Mouse (Mus musculus): ENCODE data around the gene Clstn1. TPM values are rescaled to one million over a fixed set of nuclear protein-coding genes. Genes with fewer than 3 reads are reported as not detected.

The Clstn1 gene
- total RNA-seq, 2 experiments from 2014 or later: 76.7 to 82.1 TPM

DNA sequence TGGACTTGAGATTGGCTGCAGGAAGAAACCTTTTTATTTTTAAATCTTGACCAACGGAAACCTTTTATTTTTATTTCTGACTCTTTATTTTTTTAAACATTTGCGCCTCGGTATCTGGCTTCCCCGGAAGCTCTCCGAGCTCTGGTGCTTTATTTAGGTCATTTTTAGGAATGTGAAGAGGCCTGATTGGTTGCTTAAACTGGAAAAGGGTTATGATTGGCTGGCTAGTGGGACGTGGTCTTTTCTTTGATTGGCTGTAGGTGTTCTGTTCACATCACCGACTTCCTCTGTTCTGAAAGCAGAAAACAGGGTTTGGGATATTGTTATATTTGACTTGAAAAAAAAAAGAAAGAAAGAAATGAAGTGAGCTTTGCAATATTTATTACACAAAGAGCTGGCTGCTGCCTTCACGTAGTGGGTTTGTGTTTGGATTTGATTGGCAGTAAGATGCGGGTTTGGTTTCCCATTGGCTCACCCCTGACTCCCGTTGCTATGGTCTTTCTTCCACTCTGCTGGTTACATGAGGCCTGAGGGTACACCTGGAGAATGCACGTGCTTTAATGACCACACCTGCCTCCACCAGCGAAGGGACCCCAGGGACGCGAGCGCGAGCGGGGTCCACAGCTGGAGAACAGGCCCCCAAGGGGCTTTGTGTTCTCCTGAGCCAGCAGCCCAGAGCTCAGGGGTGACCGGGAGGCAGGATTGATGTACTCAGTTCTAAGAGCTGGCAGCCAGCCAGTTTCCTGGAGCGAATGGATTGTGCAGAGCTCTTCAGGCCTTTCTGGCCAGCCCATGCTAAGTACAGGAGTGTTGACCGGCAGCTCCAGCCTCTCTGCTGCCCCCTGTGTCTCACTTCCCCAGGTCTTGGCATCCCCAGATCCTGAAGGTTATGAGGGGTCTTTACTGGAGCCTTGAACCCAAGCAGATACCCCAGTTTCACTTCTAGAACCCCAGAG is 21.5 kb upstream of the Clstn1 start:
- intact Hi-C loops (cut with DNase I): no loop called here

DNA sequence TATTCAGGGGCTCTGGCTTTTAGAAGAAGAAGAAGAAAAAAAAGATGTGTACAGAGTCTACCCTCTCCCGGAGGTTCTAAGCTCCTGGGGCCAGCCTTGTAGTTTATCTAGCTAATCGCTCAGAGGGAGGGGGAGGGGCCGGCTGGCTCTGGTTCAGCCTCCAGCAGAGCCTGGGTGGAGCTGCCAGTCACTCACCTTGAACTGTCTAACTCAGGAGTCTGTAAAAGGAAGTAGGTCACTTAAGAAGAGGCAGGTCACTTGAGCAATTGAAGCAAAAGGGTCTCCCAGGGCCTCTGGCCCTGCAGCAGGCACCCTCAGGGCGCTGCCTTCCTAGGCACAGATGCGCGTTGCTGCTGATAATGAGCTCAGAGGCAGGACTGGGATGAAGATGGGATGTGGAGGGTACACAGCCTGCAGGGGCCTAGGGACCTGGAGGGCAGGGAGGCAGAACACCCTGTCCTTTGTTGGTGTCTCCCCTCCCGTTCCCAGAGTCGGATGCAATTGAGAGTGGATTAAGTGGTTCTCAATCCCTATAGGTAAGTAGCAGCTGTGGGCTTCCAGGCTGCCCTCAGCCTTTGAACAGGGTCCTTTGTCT is 18.7 kb upstream of the Clstn1 start:
- no peak for DNase-seq
- intact Hi-C loops (cut with DNase I): no loop called here

More for the DNA sequence above, 21.5 kb upstream of the Clstn1 start:
- peak; percentile 85 to 87 for DNase-seq

DNA sequence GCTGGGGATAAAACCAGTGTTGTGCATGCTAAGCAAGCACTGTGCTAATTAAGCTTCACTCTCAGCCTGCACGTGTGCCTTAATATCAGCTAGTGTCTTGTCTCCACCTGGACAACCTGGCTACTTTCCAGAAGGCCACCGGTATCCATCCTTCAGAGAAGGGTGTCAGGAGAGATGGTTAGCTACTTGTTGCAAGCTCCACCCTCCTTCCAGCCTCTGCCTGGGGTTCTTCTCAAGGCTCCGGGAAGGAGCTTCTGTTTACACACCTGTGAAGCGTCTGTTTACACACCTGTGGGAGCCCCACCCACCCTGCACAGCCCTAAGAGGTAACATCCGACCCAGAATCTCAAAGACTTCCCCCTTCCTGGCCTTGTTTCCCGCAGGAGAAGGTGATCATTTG is 17.6 kb upstream of the Clstn1 start:
- intact Hi-C loops (cut with DNase I): no loop called here
- DNase-seq: no peak

DNA sequence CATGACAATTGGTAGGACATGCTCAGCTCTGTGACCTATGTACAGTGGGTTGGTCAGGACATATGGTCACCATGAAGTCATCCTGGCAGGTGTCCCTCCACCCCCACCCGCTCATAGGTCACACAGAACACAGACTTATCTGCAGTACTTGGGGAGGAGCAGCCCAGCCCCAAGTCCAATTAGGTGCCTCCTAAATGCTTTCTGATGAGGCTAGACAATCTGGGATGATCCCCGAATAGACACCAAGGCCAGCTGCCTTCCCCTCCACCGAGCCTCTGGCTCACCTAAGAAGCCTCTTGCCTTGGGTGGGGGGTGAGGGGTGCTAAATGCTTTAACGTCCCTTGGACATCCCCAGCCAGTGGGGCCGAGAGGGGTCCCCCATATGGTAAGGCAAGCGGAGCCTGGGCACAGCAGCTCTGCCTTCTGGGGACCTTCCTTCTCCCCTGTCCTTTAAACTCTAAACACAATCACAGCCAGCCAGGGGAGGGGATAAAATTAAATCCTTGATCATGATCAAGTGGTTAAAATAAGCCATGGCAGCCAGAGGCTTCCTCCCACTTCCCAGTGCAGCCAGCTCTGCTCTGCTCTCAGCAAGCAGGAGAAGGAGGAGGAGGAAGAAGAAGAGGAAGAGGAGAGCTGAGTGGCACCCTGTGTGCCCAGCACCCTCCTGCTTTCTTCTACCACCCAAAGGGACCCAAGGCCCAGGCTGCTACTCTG is 16.3 kb upstream of the Clstn1 start:
- DNase-seq: no peak
- intact Hi-C loops (cut with DNase I): no loop called here

DNA sequence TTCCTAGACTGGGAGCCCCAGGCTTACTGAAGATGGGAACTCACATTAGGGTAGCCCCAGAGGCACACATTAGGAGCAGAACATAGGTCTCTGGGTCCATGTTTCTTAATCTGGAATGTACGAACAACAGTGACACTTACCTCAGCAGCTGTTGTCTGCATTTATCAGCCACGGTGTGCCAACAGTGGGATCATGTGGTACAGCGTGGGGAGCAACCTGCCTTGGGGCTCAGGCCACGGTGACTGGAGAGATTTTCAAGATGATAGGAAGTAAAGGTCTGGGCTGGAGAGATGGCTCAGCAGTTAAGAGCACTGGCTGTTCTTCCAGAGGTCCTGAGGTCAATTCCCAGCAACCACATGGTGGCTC is 15.8 kb upstream of the Clstn1 start:
- DNase-seq: no peak
- intact Hi-C loops (cut with DNase I): no loop called here

DNA sequence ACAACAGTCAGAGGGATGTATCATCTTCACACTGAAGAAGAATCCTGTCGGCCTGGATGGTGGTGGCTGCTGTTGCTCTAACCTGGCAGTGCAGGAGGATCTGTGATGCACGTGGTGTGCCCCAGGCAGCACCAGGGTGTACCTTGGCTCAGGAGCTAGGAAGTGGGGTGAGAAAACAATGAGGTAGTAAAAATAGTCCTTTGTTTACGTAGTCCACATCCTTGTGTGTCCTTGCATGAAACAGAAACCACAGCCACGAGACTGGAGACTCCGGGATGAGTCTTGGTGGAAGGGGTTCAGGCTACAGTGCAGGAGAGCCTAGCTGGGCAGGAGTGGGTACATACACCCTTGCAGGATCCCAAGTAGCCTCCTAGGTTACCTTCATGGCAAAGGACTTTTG is 15.1 kb upstream of the Clstn1 start:
- DNase-seq: no peak
- intact Hi-C loops (cut with DNase I): no loop called here

DNA sequence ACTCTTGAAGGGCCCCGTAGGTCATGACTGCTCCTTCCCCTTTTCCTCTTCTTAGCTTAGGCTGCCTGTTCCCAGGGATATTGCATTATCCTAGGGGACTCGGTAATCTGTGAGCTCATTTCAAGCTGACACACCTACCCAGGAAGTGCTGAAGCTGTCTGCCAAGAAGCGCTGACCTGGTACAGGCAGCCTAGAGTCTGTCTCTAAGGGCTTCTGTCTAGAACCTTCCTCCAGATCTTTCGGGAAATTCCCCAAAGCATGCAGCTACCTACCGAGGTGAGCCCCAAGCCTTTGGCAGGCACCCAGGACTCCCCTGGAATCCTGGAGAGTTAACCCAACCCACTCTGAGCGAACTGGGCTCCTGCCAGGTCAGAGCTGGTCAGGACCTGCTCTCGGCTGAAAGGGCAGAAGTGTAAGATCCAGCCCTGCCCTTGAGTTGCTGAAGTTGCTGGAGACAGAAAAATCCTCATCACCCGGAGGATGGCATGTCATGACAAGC is 14.6 kb upstream of the Clstn1 start:
- peak; percentile 50 to 58 for DNase-seq
- intact Hi-C loops (cut with DNase I): loop anchor here (2.0 kb wide), 1 partner anchor 15 kb away; the partner anchor contains the start of gene Clstn1

DNA sequence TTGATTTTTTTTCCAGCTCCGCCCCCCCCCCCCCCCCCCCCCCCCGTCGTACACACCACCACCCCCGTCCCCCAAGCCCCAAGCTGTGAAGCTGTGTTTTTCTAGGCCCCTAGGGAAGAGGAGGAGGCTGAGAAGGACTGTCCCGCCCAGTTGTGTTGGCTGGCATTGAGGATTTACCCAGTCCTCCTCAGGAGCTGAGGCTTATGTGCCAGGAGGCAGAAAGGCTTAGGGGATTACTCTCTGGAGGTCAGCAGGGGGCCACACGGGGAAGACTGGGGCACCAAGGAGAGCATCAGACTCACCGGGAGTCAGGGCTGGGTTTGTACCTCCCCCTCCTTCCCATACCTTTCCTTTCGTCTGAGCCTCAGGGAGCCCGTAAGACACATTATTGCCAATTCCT is 13.8 kb upstream of the Clstn1 start:
- DNase-seq: no peak
- intact Hi-C loops (cut with DNase I): loop anchor here (2.0 kb wide), 1 partner anchor 14 kb away; the partner anchor contains the start of gene Clstn1

DNA sequence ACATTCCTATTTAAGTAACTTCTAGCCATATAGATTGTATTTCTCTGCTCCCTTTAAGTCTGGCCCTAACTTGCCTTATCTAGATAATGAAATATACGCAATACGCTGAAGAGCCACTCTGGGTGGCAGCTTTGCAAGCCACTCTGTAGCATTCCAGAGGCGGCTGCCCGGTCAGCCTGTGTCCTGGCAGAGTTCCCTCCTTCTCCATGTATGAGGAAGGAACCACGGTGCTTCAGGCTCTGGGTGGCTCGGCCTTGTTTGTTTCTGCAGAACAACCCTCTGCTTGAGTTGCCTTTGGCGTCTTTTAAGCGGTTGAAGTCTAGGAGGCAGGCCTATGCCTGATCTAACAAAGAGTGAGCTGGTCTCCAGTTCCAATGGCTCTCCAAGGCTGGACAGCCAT is 13.4 kb upstream of the Clstn1 start:
- intact Hi-C loops (cut with DNase I): loop anchor here (2.0 kb wide), 1 partner anchor 14 kb away; the partner anchor contains the start of gene Clstn1
- DNase-seq: peak in 1 of 2 experiments; percentile 45

DNA sequence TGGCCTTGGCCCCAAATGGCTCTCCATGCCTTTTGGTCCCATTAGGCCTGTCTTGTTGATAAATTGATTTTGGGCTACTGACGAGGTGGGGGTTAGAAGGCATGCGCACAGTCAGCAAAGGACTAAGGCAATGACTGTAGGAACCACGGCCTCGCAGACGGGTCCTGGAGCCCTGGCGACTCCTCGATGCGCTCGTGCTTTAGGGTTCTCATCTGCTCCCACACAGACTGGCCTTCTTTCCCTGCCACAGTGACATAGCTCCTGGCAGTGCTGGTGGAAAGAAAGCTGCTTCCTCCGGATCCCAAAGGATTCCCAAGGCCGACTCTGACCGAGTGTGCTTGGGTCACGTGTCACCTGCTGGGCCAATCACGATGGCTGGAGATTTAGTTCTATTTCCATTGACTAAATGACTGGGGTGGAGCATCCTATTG is 11.9 kb upstream of the Clstn1 start:
- peak; percentile 37 to 51 for DNase-seq
- intact Hi-C loops (cut with DNase I): no loop called here

DNA sequence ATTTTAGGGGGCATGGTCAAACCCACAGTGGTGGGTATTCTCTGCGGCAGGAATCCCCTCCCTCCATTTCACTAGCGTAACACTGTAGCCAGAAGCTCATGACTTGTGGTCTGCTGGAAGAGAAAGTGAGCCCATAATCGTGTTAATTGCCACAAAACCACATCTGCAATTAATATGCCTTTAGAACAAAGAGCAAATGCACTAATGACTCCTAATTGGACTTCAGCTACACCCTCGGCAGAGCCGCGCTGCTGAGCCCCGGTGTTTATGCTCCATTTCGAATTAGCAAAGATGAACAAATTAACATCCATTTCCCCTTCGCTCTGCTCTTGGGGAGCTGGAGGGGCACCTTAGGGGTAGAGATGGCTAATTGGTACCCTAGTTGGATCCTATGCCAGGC is 10.2 kb upstream of the Clstn1 start:
- intact Hi-C loops (cut with DNase I): no loop called here
- no peak for DNase-seq

DNA sequence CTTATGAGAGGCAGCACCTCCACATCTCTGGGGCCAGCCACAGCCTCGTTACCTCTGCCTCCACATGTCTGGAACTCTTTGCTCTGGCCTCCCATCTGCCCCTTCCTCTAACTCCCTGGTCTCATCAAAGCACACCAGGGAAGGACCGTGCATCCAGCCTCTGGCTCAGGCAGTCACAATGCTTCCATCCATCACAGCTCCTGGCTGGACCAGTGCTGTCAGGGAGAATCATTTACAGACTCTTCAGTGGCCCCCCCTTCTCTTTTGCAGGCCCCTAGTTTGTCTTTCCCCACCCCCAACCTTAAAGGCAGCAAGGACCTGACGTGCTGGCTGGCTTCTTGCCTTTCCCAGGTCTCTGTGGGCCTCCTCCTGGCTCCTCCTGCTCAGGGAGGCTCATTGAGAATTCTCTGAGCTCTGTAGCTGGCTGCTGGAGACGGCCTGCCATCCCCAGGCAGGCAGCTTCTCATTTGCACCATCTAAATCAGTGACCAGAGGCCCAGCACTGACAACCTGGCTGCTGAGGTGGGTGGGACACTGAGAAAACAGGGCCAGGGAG is 9.2 kb upstream of the Clstn1 start:
- intact Hi-C loops (cut with DNase I): no loop called here

DNA sequence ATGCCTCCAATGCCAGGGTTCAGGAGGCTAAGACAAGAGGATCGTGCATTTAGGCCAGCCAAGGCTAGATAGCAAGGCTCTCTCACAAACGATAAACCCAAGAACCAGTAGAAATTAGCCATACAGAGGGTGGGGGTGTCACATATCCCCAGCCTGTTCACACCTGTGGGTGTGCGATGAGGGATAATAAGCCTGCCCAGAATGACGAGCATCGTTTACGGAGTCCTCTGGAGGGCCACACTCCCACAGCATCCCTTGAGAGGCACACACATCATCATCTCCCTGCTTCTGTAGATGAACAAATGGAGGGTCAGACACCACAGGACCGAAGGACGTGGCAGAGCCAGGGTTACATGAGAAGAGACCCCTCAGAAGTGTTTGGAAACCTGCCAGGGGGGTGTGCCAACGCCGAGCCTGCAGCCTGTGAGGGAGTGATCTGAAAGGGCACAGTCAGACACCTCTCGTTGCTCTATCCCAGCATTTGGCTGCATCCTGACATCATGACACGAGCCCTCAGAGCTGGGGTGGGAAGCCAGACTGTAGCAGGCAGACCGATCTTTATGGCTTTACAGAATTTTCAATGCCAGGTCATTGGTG is 8.1 kb upstream of the Clstn1 start:
- intact Hi-C loops (cut with DNase I): no loop called here
- DNase-seq: no peak

More for the DNA sequence above, 9.2 kb upstream of the Clstn1 start:
- DNase-seq: no peak

DNA sequence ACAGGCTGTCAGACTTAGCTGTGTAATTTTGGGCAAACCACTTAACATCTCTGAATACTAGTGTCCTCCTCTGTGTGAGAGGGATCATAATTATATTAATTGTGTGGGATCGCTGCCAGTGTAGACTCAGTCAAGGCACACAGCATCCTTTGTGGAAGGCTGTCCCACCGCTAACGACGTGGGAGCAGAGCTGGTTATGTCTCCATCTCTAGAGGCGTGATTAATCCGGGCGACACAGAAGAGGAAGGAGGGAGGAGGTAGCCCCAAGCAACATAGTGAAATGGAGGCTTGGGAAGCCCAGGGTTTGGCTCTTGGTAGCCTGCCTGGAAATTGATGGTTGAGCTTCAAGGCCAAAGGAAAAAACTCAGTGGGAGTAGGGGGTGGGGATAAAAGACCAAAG is 7.4 kb upstream of the Clstn1 start:
- intact Hi-C loops (cut with DNase I): no loop called here
- DNase-seq: no peak

DNA sequence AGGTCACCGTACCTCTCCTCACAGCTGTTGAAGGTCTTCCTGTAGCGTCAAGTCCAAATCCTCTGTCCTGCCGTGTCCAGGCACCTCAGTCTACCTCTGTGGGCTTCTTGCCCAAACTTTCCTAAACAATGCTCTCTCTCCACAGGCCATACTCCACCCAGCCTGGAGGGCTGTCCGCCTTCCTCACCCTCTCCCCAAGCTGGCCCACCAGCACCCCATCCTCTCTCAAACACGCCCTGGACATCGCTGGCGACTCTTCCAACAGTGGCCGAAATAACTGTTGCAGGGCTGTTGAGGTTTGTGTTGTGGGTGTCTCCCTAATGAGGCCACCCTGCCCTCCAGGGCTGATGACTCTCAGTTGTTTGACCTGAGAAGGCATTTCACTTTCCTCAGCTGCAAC is 1.0 kb upstream of the Clstn1 start:
- no peak for DNase-seq
- intact Hi-C loops (cut with DNase I): loop anchor here (2.0 kb wide), 1 partner anchor 32 kb away; no protein-coding TSS in a partner anchor

DNA sequence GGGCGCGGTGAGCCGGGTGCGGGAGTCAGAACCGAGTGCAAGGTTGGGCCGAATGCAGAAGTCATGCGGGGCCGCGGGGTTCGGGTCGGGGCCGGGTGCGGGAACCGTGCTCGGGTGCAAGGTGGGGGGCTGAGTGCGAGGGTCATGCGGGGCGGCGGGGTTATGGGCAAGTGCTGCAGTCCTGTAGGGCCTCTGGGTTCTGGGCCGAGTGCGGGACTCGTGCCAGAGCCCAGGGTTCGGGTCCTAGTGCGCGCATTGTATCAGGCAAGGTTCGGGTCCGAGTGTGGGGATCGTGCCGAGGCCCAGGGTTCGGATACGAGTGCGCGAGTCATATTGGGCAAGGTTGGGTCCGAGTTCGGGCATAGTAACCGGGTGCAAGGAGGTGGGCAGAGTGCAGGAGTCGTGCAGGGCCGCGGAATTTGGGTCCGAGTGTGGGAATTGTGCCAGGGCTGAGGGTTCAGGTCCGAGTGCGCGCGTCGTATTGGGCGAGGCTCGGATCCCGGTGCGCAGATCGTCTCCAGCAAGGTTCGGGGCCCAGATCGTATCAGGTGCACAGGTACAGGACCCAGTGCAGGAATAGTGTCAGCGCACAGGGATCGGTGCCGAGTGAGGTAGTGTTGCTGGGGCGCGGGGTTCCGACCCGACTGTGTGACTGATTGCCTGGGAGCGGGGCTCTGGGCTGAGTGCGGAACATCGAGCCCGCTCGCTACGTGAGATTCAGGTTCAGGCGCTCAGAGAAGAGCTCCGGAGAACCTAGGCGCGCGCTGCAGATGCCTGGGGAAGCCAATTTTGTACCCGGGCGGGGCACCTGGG is 721 bp downstream of the Clstn1 start:
- intact Hi-C loops (cut with DNase I): loop anchor here (2.0 kb wide), 1 partner anchor 14 kb away; no protein-coding TSS in a partner anchor
- peak; percentile 34 to 48 for DNase-seq

DNA sequence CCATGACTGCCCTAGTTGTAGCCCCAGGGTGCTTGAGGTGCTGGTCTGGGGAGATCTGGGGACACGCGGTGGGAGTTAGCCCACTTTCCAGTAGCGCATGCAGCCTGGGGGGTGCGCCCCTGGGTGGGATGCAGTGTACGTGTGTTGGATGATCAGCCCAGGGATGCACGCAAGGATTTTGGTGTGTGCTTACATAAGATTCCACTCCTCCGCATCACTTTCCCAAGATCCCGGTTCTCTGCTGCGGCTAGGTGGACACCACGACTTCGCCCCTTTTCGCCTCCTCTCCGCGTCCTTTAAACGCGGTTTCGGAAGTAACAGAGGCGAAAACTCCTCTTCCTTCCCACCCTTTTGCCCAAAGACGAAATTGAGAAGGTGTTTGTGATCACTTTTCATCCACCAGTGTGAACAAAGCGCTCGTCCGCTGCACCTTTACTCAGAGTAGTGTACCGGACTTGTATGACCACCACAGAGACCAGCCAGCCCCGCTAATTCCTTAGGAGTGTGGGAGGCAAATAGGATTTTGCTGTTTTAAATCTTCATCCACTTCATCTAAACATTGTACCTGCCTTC is 1.4 kb downstream of the Clstn1 start:
- no peak for DNase-seq
- intact Hi-C loops (cut with DNase I): loop anchor here (2.0 kb wide), 1 partner anchor 15 kb away; no protein-coding TSS in a partner anchor

DNA sequence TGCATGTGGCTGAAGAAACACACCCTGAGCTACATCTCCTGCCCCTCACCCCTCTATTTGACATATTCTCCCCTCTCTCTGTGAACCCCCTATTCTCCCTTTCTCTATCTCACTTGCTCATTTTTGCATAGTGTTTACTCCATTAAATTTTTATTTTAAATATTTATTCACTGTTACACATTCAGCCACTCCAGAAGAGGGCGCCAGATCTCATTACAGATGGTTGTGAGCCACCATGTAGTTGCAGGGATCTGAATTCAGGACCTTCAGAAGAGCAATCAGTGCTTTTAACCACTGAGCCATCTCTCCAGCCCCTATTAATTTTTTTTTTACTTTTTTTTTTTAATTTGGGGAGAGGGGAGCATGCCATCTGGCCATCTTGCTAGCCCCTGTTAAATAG is 3.9 kb downstream of the Clstn1 start:
- intact Hi-C loops (cut with DNase I): loop anchor here (2.0 kb wide), 1 partner anchor 17 kb away; no protein-coding TSS in a partner anchor
- DNase-seq: no peak

DNA sequence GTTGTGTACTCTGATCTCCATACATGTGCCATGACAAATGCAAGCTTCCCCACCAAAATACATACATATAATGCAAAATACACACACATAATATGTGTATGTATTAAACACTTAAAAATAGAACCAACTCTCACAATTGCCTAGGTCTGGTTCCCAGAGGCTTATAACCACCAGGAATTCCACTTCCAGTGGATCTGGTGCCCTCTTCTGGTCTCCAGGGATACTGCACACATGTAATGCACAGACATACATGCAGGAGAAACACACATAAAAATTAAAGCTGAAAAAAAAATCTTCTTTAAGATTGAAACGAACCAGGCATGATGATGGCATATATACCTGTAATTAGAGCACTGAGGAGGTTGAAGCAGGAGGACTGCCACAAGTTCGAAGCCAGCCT is 5.2 kb downstream of the Clstn1 start:
- DNase-seq: no peak
- intact Hi-C loops (cut with DNase I): loop anchor here (2.0 kb wide), 1 partner anchor 15 kb away; no protein-coding TSS in a partner anchor

Measured in heart, postnatal 14 days (tissue).